Mouse (Mus musculus) liver, postnatal 0 days (tissue): ENCODE results near the gene Ptcra.

Experiments used
- CTCF ChIP-seq: sonication (generic); IDR thresholded peaks from 2 replicates; pipeline ENCODE4 v1.5.1; 2016; ENCODE audit warnings: antibody characterized with exemption, low read depth
- EP300 ChIP-seq: IDR thresholded peaks from 2 replicates; pipeline ENCODE4 v1.6.1; 2016; ENCODE audit warnings: antibody characterized with exemption, low read depth, mild to moderate bottlenecking

GRCm38 (mm10) chr17:46771616-46772015 lies 8.1 kb upstream of the Ptcra start:
- TF ChIP-seq EP300 = no peak
- no peak for TF ChIP-seq CTCF
